Comparison of ENCODE assay signal across 13 mouse cellular contexts in genomic region chr10:119024425-119024824, GRCm38 (mm10).
"Had no signal": no experiment of that assay in that cellular context is flagged by ENCODE, and none has a peak within 500 bp of the region (broad histone marks: within the 10 kb centered on the region; RNA-seq: fewer than 3 reads in every experiment).

No protein-coding gene starts in this region.

- H3K4me1 ChIP-seq: limb, embryonic 10.5 days; liver, embryonic 15.5 days; midbrain, embryonic 15.5 days had no signal

- H3K27ac ChIP-seq: limb, embryonic 10.5 days; liver, embryonic 15.5 days; midbrain, embryonic 15.5 days had no signal

- H3K4me3 ChIP-seq: limb, embryonic 10.5 days; liver, embryonic 15.5 days; midbrain, embryonic 15.5 days had no signal

- H3K9me3 ChIP-seq: limb, embryonic 10.5 days; liver, embryonic 15.5 days; midbrain, embryonic 15.5 days had no signal

- DNase-seq: kidney, adult 18-20 months; kidney, postnatal 4 days; lung, postnatal 10 days; lung, postnatal 4 days; right cerebral cortex, adult 18-20 months; right cerebral cortex, postnatal 25 days; thymus, postnatal 4 days had no signal

- ATAC-seq: midbrain, embryonic 15.5 days had no signal

- H3K9ac ChIP-seq: liver, embryonic 15.5 days; lung, embryonic 14.5 days; midbrain, embryonic 15.5 days had no signal

- H3K4me2 ChIP-seq: liver, embryonic 11.5 days; liver, embryonic 15.5 days; lung, embryonic 14.5 days; midbrain, embryonic 11.5 days; midbrain, embryonic 15.5 days had no signal

- H3K36me3 ChIP-seq: limb, embryonic 10.5 days; liver, embryonic 15.5 days; midbrain, embryonic 15.5 days had no signal

- H3K27me3 ChIP-seq: liver, embryonic 15.5 days; midbrain, embryonic 15.5 days had no signal
